Mouse (Mus musculus) erythroblast, adult 5-6 weeks (primary cell): Measurements from ENCODE around the gene Itgb2. TPM values are rescaled to one million over a fixed set of nuclear protein-coding genes. Genes with fewer than 3 reads are reported as not detected.
A peak's percentile ranks its signal among the peaks of the same experiment; 100 is the strongest.

Experiments
- ATAC-seq: replicated peaks from 2 replicates; pipeline ENCODE4 v1.8.0; 2016; ENCODE audit warnings: moderate number of reproducible peaks, mild to moderate bottlenecking, moderate TSS enrichment, inconsistent platforms; ENCODE audit not compliant: poor library complexity, low FRiP score, severe bottlenecking
- total RNA-seq, 2 experiments: library from RNA; stranded (forward) in 1 of 2; stranded (reverse) in 1 of 2; fragments of 150-400 nt in 1 of 2; fragments of 200-764, 138-1000 nt in 1 of 2; gene quantifications; 2 replicates each; pipeline versions ENCODE4 v1.2.3 to v1.2.4; 2015 to 2017; ENCODE audit warnings: low replicate concordance in 2 of 2

Itgb2 gene
- total RNA-seq, 2 experiments from 2014 or later, result 55.8 to 74.2 TPM

DNA sequence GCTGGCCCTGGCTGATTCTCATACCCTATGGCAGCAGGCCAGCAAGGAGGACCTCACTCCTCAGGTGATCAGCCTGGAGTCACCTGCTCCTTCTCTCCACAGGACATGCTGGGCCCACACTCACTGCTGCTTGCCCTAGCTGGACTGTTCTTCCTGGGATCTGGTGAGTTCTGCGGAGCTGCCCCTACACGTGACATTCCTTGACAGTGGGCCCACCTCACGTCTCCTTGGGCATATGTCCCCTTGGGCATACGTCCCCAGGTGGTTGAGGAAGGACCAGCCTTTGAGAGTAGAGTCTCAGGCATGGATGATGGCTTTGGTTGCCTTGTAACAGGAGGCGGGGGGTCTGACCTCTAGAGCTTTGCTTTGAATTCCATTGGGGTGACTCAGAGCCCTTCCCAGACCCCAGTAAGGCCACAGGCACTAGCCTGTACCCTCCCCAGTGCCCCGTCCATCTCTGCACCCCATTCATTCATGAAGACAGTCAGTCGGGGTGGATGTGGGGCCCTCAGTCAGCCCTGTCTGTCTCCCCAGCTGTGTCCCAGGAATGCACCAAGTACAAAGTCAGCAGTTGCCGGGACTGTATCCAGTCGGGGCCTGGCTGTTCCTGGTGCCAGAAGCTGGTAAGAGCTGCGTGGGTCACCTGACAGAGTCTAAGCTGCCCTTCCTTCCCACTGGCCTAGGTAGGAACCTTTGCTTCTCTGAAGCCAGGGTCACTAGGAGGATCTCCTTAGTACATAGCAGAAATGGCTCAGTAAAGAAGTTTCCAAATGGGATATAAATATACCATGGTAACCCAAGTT is 12.0 kb downstream of the Itgb2 start:
- no peak; the same call in 1 of the 2 replicates for ATAC-seq

DNA sequence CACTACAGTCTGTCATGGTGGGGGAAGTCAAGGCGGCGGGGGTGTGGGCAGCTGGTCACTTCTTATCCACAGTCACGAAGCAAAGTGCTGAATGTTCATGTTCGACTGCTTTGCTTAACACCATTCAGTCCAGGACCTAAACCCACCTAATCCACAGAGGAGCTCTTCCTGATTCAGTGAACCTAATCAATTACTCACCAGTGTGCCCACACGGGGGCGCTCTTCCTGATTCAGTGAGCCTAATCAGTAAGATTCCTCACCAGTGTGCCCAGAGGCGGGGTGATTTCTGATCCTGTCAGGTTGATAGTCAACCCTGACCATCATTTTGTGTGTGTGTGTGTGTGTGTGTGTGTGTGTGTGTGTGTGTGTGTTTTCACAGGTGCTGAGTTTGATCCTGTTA is 13.2 kb downstream of the Itgb2 start:
- peak; percentile 67 for ATAC-seq

DNA sequence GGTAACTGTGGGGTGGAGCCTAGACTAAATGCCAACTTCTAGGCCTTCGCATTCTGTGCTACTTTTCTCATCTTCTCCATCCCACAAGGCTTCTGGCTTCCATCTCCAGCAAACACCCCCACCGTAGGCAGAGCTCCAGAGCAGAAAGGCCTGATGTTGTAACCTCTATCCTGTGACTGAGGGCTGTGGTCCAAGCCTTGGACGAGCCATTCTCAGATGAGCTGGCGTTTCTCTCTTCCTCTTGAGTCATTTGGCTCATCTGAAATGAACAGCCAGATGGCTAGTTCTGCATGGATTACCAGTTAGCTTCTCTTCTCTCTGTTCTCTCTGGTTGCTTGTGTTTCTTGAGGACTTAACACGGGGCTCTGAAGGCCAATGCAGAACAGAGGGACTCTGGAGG is 14.9 kb downstream of the Itgb2 start:
- ATAC-seq, result no peak

DNA sequence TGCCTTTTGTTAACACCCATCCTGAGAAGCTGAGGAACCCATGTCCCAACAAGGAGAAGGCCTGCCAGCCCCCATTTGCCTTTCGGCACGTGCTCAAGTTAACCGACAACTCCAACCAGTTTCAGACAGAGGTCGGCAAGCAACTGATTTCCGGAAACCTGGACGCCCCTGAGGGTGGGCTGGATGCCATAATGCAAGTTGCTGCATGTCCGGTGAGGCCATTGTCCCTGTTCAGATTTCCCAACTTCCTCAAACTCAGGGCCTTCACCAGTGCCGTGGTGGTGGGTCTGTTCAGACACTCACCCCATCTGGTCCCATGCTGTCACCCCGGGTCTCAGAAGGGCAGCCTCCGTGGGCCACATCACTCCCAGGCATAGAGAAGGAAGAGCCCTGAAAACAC is 18.5 kb downstream of the Itgb2 start:
- no peak for ATAC-seq

DNA sequence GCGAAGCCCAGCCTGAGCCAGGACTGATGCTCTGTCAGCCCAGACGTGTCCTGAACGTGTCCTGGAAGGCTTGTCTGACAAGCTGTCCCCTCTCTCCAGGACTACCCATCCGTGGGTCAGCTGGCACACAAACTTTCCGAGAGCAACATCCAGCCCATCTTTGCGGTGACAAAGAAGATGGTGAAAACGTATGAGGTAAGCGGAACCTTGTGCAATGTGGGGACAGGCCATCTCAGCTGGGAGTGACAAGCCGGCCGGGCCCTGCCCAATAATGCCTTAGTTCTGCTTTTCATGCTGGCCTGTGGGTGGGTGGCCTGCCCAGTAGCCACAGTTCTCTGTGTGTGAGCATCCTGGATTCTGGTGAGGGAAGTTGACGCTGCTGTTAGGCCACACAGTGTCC is 20.8 kb downstream of the Itgb2 start:
- ATAC-seq, result no peak

DNA sequence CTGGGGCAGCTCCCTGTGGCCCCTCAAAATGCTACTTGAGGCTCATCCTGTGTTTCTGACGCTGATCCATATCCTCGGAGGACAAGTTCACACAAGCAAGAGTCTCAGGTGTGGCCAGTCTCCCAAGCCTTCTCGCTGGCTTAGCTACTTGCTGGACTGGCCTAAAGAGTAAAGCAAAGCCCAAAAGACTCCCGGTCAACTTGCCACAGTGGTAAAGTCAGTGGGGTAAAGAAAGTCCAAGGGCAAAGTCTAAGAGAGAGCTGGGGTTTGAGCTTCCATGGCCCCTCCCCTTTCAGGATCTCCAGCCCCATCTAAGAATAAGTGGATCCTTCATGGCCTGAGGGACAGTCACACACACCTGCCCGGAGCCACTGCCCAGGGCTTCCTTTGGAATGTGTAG is 22.1 kb downstream of the Itgb2 start:
- ATAC-seq, result no peak

DNA sequence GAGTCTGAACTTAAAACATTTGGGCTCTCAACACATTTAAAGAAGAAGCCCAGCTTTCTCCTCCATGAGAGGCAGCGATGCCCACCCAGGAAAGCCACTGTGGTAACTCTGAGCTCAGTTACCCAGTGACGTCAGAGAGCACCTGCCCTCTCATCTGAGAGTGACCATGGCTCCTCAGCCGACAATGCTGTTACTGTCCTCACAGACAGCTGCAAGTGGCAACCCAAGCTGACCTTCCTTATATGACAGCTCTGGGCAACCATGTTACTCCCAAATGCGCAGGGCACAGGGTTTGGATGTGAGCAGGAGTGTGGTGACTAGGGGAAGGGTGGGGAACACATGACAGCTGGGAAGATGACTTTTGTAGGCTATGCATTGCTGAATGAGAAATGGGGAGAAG is 23.2 kb downstream of the Itgb2 start:
- no peak for ATAC-seq

DNA sequence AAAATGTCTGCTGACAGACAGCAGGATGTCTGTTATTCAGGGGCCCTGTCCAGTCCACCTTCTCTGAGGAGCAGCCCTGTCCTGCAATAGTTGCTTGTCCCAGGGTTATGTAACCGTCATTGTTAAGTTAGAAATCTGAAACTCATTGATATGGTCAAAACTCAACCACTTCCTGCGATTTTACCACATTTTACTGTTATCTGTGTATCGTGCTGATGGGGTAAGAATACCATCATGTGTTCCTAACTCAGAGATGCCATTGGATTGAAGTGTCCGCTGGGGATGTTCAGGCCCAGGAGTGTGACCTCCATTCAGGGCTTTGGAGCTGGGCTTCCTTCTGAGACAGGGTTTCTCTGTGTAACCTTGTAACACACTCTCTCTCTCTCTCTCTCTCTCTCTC is 24.9 kb downstream of the Itgb2 start:
- ATAC-seq, result no peak

DNA sequence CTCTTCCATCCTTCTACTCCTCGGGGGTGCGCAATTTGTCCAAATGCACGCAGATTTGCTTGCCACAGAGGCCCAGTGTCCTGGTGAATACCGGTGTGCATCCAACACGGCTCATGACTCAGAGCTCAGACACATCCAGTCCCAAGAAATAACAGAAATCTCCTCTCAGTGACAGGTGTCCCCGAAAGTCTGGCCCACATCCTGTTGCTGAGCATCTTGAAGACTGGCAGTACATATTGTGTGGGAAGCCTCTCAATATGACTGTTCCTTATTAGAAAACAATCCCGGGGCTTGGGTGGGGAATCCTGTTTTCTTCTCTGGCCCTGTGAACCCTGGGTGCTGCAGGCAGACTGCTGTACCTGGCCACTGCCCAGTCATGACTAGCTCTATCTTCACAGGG is 26.6 kb downstream of the Itgb2 start:
- ATAC-seq, result no peak

DNA sequence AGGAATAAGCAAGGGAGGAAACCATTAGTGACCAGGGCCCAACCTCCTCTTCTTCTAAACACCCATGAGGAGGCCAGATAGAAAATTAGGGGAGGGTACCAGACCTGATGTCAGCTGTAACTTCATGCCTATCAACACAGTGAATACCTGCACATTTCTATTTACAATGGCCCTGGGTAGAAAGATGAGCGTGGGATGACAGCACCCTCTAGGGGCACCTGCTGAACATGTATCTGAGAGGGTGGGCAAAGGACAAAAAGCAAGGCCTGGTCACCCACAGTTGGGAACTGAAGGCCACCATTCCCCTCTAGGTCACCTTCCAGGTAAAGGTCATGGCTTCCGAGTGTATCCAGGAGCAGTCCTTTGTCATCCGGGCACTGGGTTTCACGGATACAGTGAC is 27.6 kb downstream of the Itgb2 start:
- ATAC-seq, result no peak

DNA sequence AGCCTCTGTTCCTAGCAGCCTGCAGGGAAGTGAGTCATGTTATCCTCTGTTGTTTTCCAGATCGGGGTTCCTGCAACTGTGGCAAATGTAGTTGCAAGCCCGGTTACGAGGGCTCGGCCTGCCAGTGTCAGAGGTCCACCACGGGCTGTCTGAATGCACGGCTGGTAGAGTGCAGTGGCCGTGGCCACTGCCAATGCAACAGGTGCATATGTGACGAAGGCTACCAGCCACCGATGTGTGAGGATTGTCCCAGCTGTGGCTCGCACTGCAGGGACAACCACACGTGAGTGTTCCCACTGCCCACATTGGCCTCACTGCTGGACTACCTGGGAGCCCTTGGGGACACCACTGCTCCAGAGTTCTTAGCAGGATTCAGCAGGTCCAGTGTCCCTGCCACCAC is 30.0 kb downstream of the Itgb2 start:
- no peak for ATAC-seq

DNA sequence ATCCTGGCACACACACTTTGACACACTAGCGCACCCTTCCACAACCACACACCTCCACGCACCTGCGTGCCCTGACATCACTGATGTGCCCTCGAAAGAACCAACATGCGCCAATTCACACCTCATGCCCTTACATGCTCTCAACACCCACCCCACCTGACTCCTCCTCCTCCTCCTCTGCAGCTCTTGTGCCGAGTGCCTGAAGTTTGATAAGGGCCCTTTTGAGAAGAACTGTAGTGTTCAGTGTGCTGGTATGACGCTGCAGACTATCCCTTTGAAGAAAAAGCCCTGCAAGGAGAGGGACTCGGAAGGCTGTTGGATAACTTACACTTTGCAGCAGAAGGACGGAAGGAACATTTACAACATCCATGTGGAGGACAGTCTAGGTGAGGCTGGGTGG is 30.8 kb downstream of the Itgb2 start:
- 0 out of 2 replicates have a peak, but pooled peaks have one; percentile 36 for ATAC-seq

DNA sequence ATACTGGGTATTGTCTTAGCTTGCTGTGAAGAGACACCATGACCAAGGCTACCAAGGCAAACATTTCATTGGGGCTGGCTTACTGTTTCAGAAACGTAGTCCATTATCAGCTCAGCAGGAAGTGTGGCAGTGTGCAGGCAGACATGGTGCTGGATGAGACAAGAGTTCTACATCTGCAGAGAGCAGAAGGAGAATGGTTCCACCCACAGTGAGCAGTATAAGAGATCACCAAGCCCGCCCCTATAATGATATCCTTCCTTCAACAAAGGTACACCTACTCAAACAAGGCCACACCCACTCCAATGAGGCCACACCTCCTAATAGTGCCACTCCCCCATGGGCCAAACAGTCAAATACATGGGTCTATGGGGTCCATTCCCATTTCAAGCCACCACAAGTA is 31.5 kb downstream of the Itgb2 start:
- no peak for ATAC-seq

DNA sequence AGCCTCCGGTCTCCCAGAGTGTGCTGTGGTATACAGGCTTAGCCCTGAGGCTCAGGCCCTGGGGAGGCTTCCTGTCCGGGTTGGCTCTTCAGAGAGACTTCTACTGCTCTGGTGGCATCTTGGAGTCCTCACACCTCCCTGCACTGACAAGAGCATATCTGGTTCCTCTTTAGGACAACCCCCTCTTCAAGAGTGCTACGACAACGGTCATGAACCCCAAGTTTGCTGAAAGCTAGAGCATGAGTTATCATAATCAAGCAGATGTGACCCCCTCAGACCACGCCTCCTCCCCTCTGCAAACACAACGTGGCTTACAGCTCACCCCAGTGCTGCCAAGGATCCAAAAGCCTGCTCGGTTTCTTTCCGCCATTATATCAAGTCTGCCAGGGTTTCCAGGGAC is 35.0 kb downstream of the Itgb2 start:
- ATAC-seq, result no peak

DNA sequence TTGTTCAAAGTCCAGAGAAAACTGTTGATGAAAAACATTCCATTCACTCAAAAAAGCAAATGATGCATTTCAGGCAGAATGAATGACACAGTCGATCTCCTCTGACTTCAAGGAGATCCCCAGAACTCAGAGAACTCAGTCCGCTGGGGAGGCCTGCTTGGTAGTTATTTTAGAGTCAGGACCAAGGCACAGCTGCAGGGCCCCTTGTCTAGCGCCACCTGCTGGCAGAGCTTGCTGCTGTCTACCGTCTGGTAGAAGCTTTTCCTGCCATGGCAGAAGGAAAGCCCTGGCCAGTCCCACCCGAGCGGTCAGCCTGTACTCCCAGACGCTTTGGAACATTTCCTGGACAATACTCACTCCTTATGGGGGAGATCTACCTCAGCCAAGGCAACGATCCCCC is 36.6 kb downstream of the Itgb2 start:
- peak; percentile 79 for ATAC-seq

DNA sequence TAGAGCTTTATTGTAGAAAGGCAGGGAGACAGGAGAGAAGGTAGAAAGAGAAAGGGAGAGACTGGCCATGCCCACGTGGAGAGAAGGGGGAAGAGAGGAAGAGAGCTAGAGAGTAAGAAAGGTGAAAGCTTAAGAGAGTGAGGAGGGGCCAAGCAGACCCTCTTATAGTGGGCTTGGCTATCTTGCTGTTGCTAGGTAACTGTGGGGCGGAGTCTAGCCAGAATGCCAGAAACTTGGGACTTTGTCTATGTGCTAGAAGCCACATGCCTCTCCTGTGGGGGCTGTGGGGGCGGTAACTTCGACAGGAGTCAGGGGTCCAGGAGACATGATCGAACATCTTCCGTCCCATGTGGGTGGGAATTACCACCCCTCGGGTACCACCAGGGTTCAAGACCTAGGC is 39.4 kb downstream of the Itgb2 start:
- no peak for ATAC-seq

DNA sequence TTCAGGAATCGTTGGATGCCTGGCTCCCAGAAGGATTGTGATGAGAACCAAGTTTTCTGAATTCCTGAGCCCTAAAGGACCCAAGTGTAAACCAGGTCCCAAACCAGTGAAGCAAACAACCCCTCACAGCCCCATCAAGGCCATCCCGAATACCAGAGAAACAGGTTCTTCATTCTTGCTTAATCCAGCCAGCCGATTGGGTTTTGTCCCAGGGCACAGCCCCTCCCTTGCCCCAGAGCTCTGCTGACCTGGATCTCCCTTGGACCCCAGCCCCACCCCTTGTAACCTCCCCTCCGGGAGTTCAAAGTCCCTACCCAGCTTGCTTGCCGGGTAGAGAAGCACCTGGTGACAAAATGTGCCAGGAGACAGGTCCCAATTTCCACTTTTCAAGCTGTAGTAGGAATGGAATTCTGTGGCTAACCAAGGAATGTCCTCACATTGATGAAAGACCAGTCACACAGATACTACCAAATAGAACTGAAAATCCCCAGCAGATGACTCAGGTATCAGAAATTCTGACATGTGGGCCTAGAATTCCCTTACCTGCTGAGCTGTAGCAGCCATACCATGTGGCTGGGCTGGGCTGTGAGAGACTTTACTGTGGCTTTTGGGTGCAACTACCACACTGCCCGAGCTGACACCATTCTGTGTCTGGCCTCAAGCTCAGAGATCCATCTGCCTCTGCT is 40.1 kb downstream of the Itgb2 start:
- no peak for ATAC-seq

DNA sequence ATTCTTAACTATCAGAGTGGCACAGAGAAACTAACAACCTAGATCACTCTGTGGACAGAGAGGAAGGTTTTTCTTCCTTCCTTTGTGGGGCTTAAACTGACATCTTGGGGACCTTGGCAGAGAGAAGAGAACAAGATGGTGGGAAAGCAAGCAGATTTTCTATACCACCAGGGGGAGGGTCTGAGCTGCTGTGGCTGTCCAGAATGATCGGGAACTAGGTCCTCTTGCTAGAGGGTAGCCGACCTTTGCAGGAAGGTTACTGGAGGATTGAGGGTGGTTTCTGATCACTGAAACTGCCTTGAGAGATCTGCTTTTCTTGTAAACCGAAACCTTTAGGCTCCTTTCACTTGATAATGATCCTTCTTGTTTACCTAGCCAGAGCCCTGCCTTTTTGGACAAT is 42.2 kb downstream of the Itgb2 start:
- ATAC-seq, result no peak

DNA sequence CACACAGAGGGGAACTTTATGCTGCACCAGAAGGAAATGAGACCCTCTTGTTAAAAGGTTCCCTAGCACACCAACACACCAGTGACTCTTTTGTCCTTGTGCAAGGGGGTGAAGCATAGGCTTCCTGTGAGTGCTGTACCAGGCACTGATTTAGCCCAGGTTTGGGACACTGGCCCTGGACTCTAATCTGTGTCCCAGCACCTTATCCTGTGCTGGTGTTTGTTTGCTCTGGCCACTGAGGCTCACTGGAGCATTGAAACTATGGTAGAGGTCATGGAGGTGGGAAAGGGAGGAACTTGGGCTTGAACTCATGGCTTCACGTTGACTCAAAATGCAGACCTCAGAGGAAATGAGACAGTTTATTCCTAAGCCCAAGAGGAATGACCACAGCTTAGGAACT is 43.1 kb downstream of the Itgb2 start:
- no peak for ATAC-seq

DNA sequence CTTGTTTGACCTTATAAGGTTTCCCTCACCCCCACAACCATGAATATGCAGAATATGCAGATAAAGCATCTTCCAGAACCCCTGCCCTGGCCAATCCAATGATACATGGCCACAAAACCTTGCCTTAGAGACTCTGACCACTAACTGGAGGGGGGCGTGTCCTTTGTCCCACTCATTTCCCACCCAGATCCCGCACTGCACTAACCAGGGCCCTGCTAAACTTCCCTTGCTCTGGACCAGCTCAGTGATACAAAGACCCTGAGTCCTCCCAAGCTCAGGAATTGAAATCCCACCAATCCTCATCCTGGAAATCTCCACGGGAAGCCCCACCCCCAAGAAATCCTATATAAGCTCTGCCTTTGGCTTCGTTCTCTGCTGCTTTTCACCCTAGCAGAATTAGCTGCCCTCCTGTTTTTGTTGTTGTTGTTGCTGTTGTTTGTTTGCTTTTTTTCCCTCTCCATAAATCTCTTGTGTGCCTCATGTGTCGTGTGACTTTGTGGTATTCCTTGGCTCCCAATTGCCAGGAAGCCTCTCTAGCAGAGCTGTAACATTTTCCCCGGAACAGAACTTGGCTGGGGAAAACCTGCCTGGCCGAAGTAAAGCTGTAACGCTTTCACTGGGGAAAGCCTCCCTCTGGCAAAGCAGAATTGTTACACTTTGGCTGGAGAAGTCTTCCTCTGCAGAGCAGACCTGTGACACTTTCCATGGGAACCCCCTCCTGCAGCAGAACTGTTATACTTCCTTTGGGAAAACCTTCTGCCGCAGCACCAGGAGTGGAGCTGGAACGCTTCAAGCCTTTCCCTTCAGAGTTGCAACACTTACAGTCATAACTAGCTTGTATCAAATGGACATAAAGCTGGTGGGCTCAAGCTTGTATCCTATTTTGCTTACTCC is 50.2 kb downstream of the Itgb2 start:
- no peak for ATAC-seq

DNA sequence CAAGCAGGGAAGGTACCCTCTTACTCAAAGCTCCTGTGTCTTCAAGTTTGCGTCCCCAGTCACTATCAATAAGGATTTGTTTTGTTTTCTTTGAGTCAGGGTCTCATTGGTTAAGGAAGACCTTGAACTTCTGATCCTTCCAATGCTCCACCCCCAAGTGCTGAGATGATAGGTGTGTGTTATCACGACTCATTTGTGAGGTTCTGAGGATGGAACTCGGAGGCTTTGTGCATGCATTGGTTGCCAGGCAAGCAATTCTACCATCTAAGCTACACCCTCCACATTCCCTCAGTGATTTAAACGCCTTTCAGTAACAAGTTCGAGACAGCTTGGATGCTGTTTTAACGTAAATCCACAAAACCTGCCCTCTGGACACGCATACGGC is 51.0 kb downstream of the Itgb2 start:
- peak; percentile 4; the same call in 1 of the 2 replicates for ATAC-seq
